Mouse (Mus musculus) neural tube, embryonic 14.5 days (tissue): ENCODE data around the gene Dmbt1. TPM values are rescaled to one million over a fixed set of nuclear protein-coding genes. Genes with fewer than 3 reads are reported as not detected.

ENCODE experiments used
- polyA plus RNA-seq: library from polyadenylated mRNA; unstranded; fragments of >200 nt; fragmentation: Nextera tagmentation; extraction: Ambion mirVana; gene quantifications from 2 replicates; pipeline ENCODE4 v1.2.1, GENCODE M21; 2014

Dmbt1 gene
- polyA plus RNA-seq, 1 experiment from 2014 or later: not detected

Other genes with a start within 250 kb of the Dmbt1 start
- gene Plekha1, start 166.3 kb upstream of the Dmbt1 start, polyA plus RNA-seq: 69.9 and 71.0 TPM in 2 replicates
- gene Htra1, start 95.9 kb upstream of the Dmbt1 start, polyA plus RNA-seq: 5.7 and 18.5 TPM in 2 replicates
- gene 4933402N03Rik, start 114.3 kb downstream of the Dmbt1 start, polyA plus RNA-seq: not detected in 2 replicates
- gene 5430419D17Rik, start 142.3 kb downstream of the Dmbt1 start, polyA plus RNA-seq: 0.05 TPM in 1 of 2 replicates, not detected in the other